Mouse (Mus musculus): Measurements from ENCODE around the gene Map3k13.

DNA sequence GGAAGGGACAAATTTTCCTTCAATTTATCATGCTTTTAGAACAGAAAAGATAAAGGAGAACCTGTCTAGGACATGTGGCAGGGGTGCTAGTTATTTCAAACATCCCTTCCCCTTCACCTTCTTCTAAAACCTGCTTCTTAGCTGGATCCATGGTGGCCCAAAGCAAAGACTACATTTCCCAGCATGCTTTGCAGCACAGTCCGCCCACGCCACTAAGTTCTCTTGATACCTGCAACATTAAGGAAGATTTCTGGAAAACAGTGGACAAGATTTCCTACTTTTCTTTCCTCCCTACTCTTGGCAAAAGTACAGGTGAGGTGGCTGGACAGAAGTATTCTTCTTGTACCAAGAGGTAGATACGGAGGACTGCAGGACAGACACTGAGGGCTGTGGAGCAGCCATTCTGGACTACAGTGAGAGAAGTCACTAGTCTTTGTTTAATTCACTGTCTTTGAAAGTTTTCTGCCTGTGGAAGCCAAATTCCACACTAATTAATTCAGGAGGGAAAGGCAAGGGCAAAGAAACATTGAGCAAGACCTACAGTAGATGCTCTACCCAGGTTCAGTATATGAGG is 15.8 kb upstream of the Map3k13 start:
- TF ChIP-seq CTCF (IDR thresholded peaks at IDR 0.05; ENCODE audit: low read depth) (no peak), EP300 (IDR thresholded peaks at IDR 0.05; ENCODE audit: low read depth) (no peak)
